Mouse (Mus musculus): Measurements from ENCODE around the gene Actg1. TPM values are rescaled to one million over a fixed set of nuclear protein-coding genes. Genes with fewer than 3 reads are reported as not detected.

Actg1 gene
- total RNA-seq, 2 experiments from 2014 or later: 861 to 883 TPM

GRCm38 (mm10) chr11:120362891-120363290 is 14.5 kb upstream of the Actg1 start:
- DNase-seq (ENCODE audit: low spot score in 2 of 2): no peak

GRCm38 (mm10) chr11:120361295-120361694 is 13.0 kb upstream of the Actg1 start, which contains the start of gene Fscn2:
Gene Fscn2 (plus strand): TSS chr11:120361534.
- DNase-seq (ENCODE audit: low spot score in 2 of 2): peak in 1 of 2 experiments; percentile 14

GRCm38 (mm10) chr11:120360755-120361154 is 12.4 kb upstream of the Actg1 start:
- peak in 1 of 2 experiments; percentile 14 for DNase-seq (ENCODE audit: low spot score in 2 of 2)

- DNase-seq (ENCODE audit: low spot score in 2 of 2): peak; percentile 38 to 72
Measured at GRCm38 (mm10) chr11:120360062-120360461, 11.7 kb upstream of the Actg1 start.

- DNase-seq (ENCODE audit: low spot score in 2 of 2): peak in 1 of 2 experiments; percentile 19
Measured at GRCm38 (mm10) chr11:120359391-120359790, 11.0 kb upstream of the Actg1 start.

GRCm38 (mm10) chr11:120357791-120358401 is 9.6 kb upstream of the Actg1 start:
- DNase-seq (ENCODE audit: low spot score in 2 of 2): peak in 1 of 2 experiments; percentile 78

GRCm38 (mm10) chr11:120356900-120357299 is 8.6 kb upstream of the Actg1 start:
- no peak for DNase-seq (ENCODE audit: low spot score in 2 of 2)

GRCm38 (mm10) chr11:120356319-120356840 is 8.0 kb upstream of the Actg1 start:
- DNase-seq (ENCODE audit: low spot score in 2 of 2): no peak

- peak in 1 of 2 experiments; percentile 8 for DNase-seq (ENCODE audit: low spot score in 2 of 2)
Measured at GRCm38 (mm10) chr11:120355277-120356039, 7.1 kb upstream of the Actg1 start.

- peak; percentile 5 to 13 for DNase-seq (ENCODE audit: low spot score in 2 of 2)
Measured at GRCm38 (mm10) chr11:120354304-120355276, 6.2 kb upstream of the Actg1 start.

GRCm38 (mm10) chr11:120353500-120354303 is 5.4 kb upstream of the Actg1 start:
- DNase-seq (ENCODE audit: low spot score in 2 of 2): peak; percentile 63 to 80

- DNase-seq (ENCODE audit: low spot score in 2 of 2): peak; percentile 20 to 33
Measured at GRCm38 (mm10) chr11:120352571-120353290, 4.4 kb upstream of the Actg1 start.

- DNase-seq (ENCODE audit: low spot score in 2 of 2): peak in 1 of 2 experiments; percentile 12
Measured at GRCm38 (mm10) chr11:120352093-120352350, 3.7 kb upstream of the Actg1 start.

- peak; percentile 13 to 17 for DNase-seq (ENCODE audit: low spot score in 2 of 2)
Measured at GRCm38 (mm10) chr11:120351250-120352092, 3.1 kb upstream of the Actg1 start.

- DNase-seq (ENCODE audit: low spot score in 2 of 2): peak; percentile 15 to 20
Measured at GRCm38 (mm10) chr11:120350711-120351110, 2.4 kb upstream of the Actg1 start.

GRCm38 (mm10) chr11:120349986-120350702 is 1.8 kb upstream of the Actg1 start:
- peak; percentile 86 to 91 for DNase-seq (ENCODE audit: low spot score in 2 of 2)

GRCm38 (mm10) chr11:120349371-120349985 is 1.1 kb upstream of the Actg1 start:
- DNase-seq (ENCODE audit: low spot score in 2 of 2): no peak
